Mouse (Mus musculus): ENCODE results near the gene Pex3. TPM values are rescaled to one million over a fixed set of nuclear protein-coding genes. Genes with fewer than 3 reads are reported as not detected.

Pex3 gene
- polyA plus RNA-seq, 1 experiment = 10.6 TPM

DNA sequence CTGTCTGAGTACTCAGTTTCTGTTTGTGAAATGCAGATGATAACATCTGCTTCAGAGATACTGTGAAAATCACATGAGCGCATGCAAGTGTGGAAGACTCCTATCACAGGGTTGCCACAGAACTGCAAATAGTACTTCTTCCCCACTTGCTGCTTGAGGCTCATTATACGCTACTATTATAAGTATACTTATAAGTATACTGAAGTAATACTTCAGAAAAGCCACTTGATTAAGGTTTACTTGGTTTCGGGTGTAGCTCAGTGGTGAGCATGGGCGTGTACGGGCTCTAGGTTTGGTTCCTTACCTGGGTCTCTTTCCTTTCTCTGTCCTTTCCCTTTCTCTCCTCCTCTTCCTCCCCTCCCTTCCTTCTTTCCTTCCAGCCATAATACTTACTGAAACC lies 11.2 kb downstream of the Pex3 start:
- no peaks in the 10 kb centered on the region for H3K27me3 ChIP-seq (ENCODE audit: control insufficient read depth, insufficient read depth, insufficient read length)

DNA sequence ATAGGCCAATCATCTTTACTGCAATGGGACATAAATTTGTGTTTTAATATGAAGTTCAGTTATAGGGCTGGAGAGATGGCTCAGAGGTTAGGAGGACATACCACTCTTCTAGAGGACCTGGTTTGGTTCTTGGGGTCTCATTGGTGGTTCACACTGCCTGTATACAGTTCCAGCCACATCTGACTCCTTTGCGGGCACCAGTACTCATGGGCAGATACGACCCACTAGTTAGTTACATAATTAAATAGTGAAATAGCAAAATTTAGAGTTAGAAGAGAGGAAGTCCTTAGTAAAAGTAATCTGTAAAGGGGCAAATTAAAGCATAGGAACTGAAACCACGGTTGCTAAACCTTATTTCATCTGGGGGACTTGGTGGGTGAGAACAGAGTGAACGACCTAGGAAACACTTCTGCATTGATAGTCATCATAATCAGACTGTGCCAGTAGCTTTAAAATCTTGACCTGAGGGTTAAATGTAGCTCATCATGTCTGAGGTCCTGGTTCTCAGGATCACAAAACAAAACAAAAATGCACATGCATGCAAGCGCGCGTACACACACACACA lies 13.1 kb downstream of the Pex3 start:
- Histone ChIP-seq H3K4me3 (no peak overlapping the region), H3K36me3 (ENCODE audit: control insufficient read depth, insufficient read depth) (peaks cover 36% of the 10 kb centered on the region), H3K27me3 (ENCODE audit: control insufficient read depth, insufficient read depth, insufficient read length) (no peaks in the 10 kb centered on the region), H3K4me2 (ENCODE audit: low read depth) (no peak overlapping the region), H3ac (ENCODE audit: control insufficient read depth, insufficient read length) (no peak overlapping the region), H3K79me2 (ENCODE audit: control insufficient read depth, insufficient read depth) (no peaks in the 10 kb centered on the region)
- TF ChIP-seq REST (IDR thresholded peaks at IDR 0.05; ENCODE audit: insufficient read depth, insufficient read length) (no peak), CEBPB (IDR thresholded peaks at IDR 0.05; ENCODE audit: insufficient read depth, poor library complexity, severe bottlenecking) (no peak), MAX (IDR thresholded peaks at IDR 0.05; ENCODE audit: low read depth) (no peak)

More for the DNA sequence above, 11.2 kb downstream of the Pex3 start:
- Histone ChIP-seq H3K4me3 (no peak overlapping the region), H3ac (ENCODE audit: control insufficient read depth, insufficient read length) (no peak overlapping the region), H3K4me2 (ENCODE audit: low read depth) (no peak overlapping the region), H3K36me3 (ENCODE audit: control insufficient read depth, insufficient read depth) (peaks cover 37% of the 10 kb centered on the region), H3K79me2 (ENCODE audit: control insufficient read depth, insufficient read depth) (no peaks in the 10 kb centered on the region)
- TF ChIP-seq POLR2AphosphoS2 (IDR thresholded peaks at IDR 0.05; ENCODE audit: insufficient read length, low read depth) = no peak
- no peak for TF ChIP-seq MYOD1 (IDR thresholded peaks at IDR 0.05; ENCODE audit: control insufficient read depth in 1 of 3, insufficient read length in 2 of 3, low read depth in 2 of 3)
- no peak for TF ChIP-seq E2F4 (IDR thresholded peaks at IDR 0.05; ENCODE audit: insufficient read depth)
- no peak for TF ChIP-seq TCF12 (IDR thresholded peaks at IDR 0.05; ENCODE audit: insufficient read depth, poor library complexity, severe bottlenecking)
- TF ChIP-seq REST (IDR thresholded peaks at IDR 0.05; ENCODE audit: insufficient read depth, insufficient read length) = no peak
- no peak for TF ChIP-seq USF1 (IDR thresholded peaks at IDR 0.05; ENCODE audit: low read depth)
- no peak for TF ChIP-seq POLR2A (IDR thresholded peaks at IDR 0.05; ENCODE audit: insufficient read length, low read depth)
- TF ChIP-seq SRF (IDR thresholded peaks at IDR 0.05; ENCODE audit: control insufficient read depth, insufficient read length, low read depth) = no peak
- no peak for TF ChIP-seq TCF3 (IDR thresholded peaks at IDR 0.05; ENCODE audit: insufficient read length, low read depth)
- no peak for TF ChIP-seq MYOG (IDR thresholded peaks at IDR 0.05; ENCODE audit: control insufficient read depth in 1 of 3, insufficient read depth in 1 of 3, insufficient read length in 2 of 3, low read depth in 2 of 3)
- no peak for TF ChIP-seq MAX (IDR thresholded peaks at IDR 0.05; ENCODE audit: low read depth)
- no peak for TF ChIP-seq CEBPB (IDR thresholded peaks at IDR 0.05; ENCODE audit: insufficient read depth, poor library complexity, severe bottlenecking)

DNA sequence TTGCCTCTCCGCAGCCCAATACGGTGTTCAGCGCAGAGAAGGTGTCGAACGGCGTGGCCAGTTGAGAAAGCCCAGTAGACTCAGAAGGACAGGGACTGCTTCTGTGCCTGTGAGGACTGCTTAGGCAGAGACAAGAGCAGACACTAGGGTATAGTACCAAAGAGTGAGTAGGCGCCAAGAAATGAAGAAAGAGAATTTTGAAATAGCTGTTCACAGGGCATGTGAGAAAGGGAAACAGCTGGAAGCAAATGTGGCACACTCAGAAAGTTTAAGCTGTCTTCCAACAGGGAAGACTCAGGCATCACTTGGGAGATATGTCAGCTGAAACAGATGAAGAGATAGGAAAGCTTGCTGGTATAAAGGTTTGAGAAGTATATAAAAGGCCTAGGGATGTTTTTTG lies 16.2 kb downstream of the Pex3 start:
- no peak for TF ChIP-seq POLR2A (IDR thresholded peaks at IDR 0.05; ENCODE audit: insufficient read length, low read depth)
- no peak for TF ChIP-seq TCF3 (IDR thresholded peaks at IDR 0.05; ENCODE audit: insufficient read length, low read depth)
- TF ChIP-seq MAX (IDR thresholded peaks at IDR 0.05; ENCODE audit: low read depth) = no peak
- TF ChIP-seq REST (IDR thresholded peaks at IDR 0.05; ENCODE audit: insufficient read depth, insufficient read length) = no peak
- TF ChIP-seq TCF12 (IDR thresholded peaks at IDR 0.05; ENCODE audit: insufficient read depth, poor library complexity, severe bottlenecking) = no peak
- TF ChIP-seq CEBPB (IDR thresholded peaks at IDR 0.05; ENCODE audit: insufficient read depth, poor library complexity, severe bottlenecking) = no peak
- TF ChIP-seq MYOG (IDR thresholded peaks at IDR 0.05; ENCODE audit: control insufficient read depth in 1 of 3, insufficient read depth in 1 of 3, insufficient read length in 2 of 3, low read depth in 2 of 3) = no peak
- no peak for TF ChIP-seq MYOD1 (IDR thresholded peaks at IDR 0.05; ENCODE audit: control insufficient read depth in 1 of 3, insufficient read length in 2 of 3, low read depth in 2 of 3)
- no peak for TF ChIP-seq USF1 (IDR thresholded peaks at IDR 0.05; ENCODE audit: low read depth)
- no peak for TF ChIP-seq E2F4 (IDR thresholded peaks at IDR 0.05; ENCODE audit: insufficient read depth)
- TF ChIP-seq POLR2AphosphoS2 (IDR thresholded peaks at IDR 0.05; ENCODE audit: insufficient read length, low read depth) = no peak
- TF ChIP-seq SRF (IDR thresholded peaks at IDR 0.05; ENCODE audit: control insufficient read depth, insufficient read length, low read depth) = no peak
- Histone ChIP-seq H3ac (ENCODE audit: control insufficient read depth, insufficient read length) (no peak overlapping the region), H3K36me3 (ENCODE audit: control insufficient read depth, insufficient read depth) (peaks cover 30% of the 10 kb centered on the region), H3K27me3 (ENCODE audit: control insufficient read depth, insufficient read depth, insufficient read length) (no peaks in the 10 kb centered on the region), H3K79me2 (ENCODE audit: control insufficient read depth, insufficient read depth) (no peaks in the 10 kb centered on the region), H3K4me2 (ENCODE audit: low read depth) (no peak overlapping the region), H3K4me3 (no peak overlapping the region)

DNA sequence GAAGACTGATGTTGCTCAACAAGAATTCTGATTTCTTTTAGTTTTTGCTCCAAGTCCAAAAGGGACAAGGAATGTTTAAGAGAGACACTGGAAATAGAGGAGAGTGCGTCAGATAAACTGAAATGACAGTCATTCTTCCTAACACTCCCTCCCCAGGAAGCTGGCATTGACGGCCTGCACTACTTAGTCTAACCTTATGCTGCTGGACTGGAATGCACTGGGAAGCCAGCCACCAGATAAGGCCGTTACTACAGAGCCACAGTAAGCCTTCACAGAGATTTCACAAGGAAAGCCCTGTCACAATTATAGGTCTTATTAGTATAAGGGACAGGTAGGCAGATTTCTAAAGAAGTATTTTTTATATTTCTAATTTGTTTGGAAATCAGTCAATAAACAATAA lies 18.2 kb downstream of the Pex3 start:
- H3K36me3 ChIP-seq (ENCODE audit: control insufficient read depth, insufficient read depth) = peaks cover 29% of the 10 kb centered on the region
- H3ac ChIP-seq (ENCODE audit: control insufficient read depth, insufficient read length) = no peak overlapping the region
- H3K79me2 ChIP-seq (ENCODE audit: control insufficient read depth, insufficient read depth) = no peaks in the 10 kb centered on the region
- H3K4me3 ChIP-seq = no peak overlapping the region
- no peak overlapping the region for H3K4me2 ChIP-seq (ENCODE audit: low read depth)
- TF ChIP-seq POLR2AphosphoS2 (IDR thresholded peaks at IDR 0.05; ENCODE audit: insufficient read length, low read depth) (no peak), POLR2A (IDR thresholded peaks at IDR 0.05; ENCODE audit: insufficient read length, low read depth) (no peak), MAX (IDR thresholded peaks at IDR 0.05; ENCODE audit: low read depth) (no peak), CEBPB (IDR thresholded peaks at IDR 0.05; ENCODE audit: insufficient read depth, poor library complexity, severe bottlenecking) (no peak), E2F4 (IDR thresholded peaks at IDR 0.05; ENCODE audit: insufficient read depth) (no peak), MYOG (IDR thresholded peaks at IDR 0.05; ENCODE audit: control insufficient read depth in 1 of 3, insufficient read depth in 1 of 3, insufficient read length in 2 of 3, low read depth in 2 of 3) (no peak), USF1 (IDR thresholded peaks at IDR 0.05; ENCODE audit: low read depth) (no peak), MYOD1 (IDR thresholded peaks at IDR 0.05; ENCODE audit: control insufficient read depth in 1 of 3, insufficient read length in 2 of 3, low read depth in 2 of 3) (no peak), TCF3 (IDR thresholded peaks at IDR 0.05; ENCODE audit: insufficient read length, low read depth) (no peak), SRF (IDR thresholded peaks at IDR 0.05; ENCODE audit: control insufficient read depth, insufficient read length, low read depth) (no peak), TCF12 (IDR thresholded peaks at IDR 0.05; ENCODE audit: insufficient read depth, poor library complexity, severe bottlenecking) (no peak), REST (IDR thresholded peaks at IDR 0.05; ENCODE audit: insufficient read depth, insufficient read length) (no peak)
- H3K27me3 ChIP-seq (ENCODE audit: control insufficient read depth, insufficient read depth, insufficient read length) = no peaks in the 10 kb centered on the region

DNA sequence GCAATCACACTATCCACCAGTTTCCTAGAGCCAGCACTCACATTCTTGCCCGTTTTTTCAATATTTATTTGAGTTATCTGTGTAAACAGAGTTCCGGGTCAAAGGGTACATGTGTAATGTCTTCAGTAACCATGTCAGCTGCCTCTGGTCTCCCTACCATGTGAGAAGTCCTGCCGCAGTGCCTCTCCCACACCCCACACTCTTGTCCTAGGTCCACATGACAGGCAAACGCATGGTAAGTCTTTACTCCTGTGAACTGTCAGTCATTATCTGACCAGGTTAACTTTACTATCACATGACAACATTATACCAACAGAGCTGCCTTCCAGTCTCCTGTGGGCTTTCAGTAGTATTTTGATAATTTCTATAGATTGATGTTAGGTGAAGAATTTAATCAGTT lies 24.8 kb downstream of the Pex3 start:
- Histone ChIP-seq H3K4me2 (ENCODE audit: low read depth) (no peak overlapping the region), H3K79me2 (ENCODE audit: control insufficient read depth, insufficient read depth) (no peaks in the 10 kb centered on the region), H3K36me3 (ENCODE audit: control insufficient read depth, insufficient read depth) (peaks cover 41% of the 10 kb centered on the region), H3ac (ENCODE audit: control insufficient read depth, insufficient read length) (no peak overlapping the region), H3K27me3 (ENCODE audit: control insufficient read depth, insufficient read depth, insufficient read length) (no peaks in the 10 kb centered on the region), H3K4me3 (no peak overlapping the region)
- TF ChIP-seq SRF (IDR thresholded peaks at IDR 0.05; ENCODE audit: control insufficient read depth, insufficient read length, low read depth) = no peak
- no peak for TF ChIP-seq USF1 (IDR thresholded peaks at IDR 0.05; ENCODE audit: low read depth)
- no peak for TF ChIP-seq TCF12 (IDR thresholded peaks at IDR 0.05; ENCODE audit: insufficient read depth, poor library complexity, severe bottlenecking)
- TF ChIP-seq POLR2A (IDR thresholded peaks at IDR 0.05; ENCODE audit: insufficient read length, low read depth) = no peak
- no peak for TF ChIP-seq TCF3 (IDR thresholded peaks at IDR 0.05; ENCODE audit: insufficient read length, low read depth)
- no peak for TF ChIP-seq REST (IDR thresholded peaks at IDR 0.05; ENCODE audit: insufficient read depth, insufficient read length)
- no peak for TF ChIP-seq MYOG (IDR thresholded peaks at IDR 0.05; ENCODE audit: control insufficient read depth in 1 of 3, insufficient read depth in 1 of 3, insufficient read length in 2 of 3, low read depth in 2 of 3)
- no peak for TF ChIP-seq E2F4 (IDR thresholded peaks at IDR 0.05; ENCODE audit: insufficient read depth)
- no peak for TF ChIP-seq MYOD1 (IDR thresholded peaks at IDR 0.05; ENCODE audit: control insufficient read depth in 1 of 3, insufficient read length in 2 of 3, low read depth in 2 of 3)
- TF ChIP-seq CEBPB (IDR thresholded peaks at IDR 0.05; ENCODE audit: insufficient read depth, poor library complexity, severe bottlenecking) = no peak
- TF ChIP-seq MAX (IDR thresholded peaks at IDR 0.05; ENCODE audit: low read depth) = no peak
- no peak for TF ChIP-seq POLR2AphosphoS2 (IDR thresholded peaks at IDR 0.05; ENCODE audit: insufficient read length, low read depth)
